Mouse (Mus musculus) heart, adult 2 months (tissue): Measurements from ENCODE around the gene Cadm1.

ENCODE experiments used
- CTCF ChIP-seq: fragments of 200-600 bp; IDR thresholded peaks from 2 replicates; pipeline ENCODE4 v1.8.1; 2022; ENCODE audit warnings: antibody characterized with exemption, mild to moderate bottlenecking, moderate library complexity
- EP300 ChIP-seq: fragments of 200-500 bp; IDR thresholded peaks from 2 replicates; pipeline ENCODE4 v1.6.1; 2011; ENCODE audit warnings: low read depth, low read length, control low read depth; ENCODE audit not compliant: insufficient read depth
- POLR2A ChIP-seq: fragments of 200-500 bp; IDR thresholded peaks from 2 replicates; pipeline ENCODE4 v1.6.1; 2011; ENCODE audit warnings: mild to moderate bottlenecking, low read depth, low read length, control low read depth; ENCODE audit not compliant: insufficient read depth

GRCm38 (mm10) chr9:47567873-47568272 lies 37.9 kb downstream of the Cadm1 start:
- TF ChIP-seq EP300 = no peak
- TF ChIP-seq CTCF = no peak
- TF ChIP-seq POLR2A = no peak
